Mouse (Mus musculus) CH12.LX (cell line): Measurements from ENCODE around the gene Med29.

Experiments used
- CHD1 ChIP-seq: IDR thresholded peaks from 2 replicates; pipeline ENCODE4 v1.6.1; 2012; ENCODE audit warnings: low read depth, low read length, improper control_type of control experiment, inconsistent platforms
- CTCF ChIP-seq, 2 experiments: IDR thresholded peaks in 1 of 2; conservative IDR thresholded peaks in 1 of 2; 2 replicates each; pipeline ENCODE4 v1.5.1; 2011 to 2012; ENCODE audit warnings: low read depth in 2 of 2, low read length in 2 of 2, improper control_type of control experiment in 1 of 2, inconsistent platforms in 1 of 2, mild to moderate bottlenecking in 1 of 2, moderate library complexity in 1 of 2
- EP300 ChIP-seq: IDR thresholded peaks from 2 replicates; pipeline ENCODE4 v1.6.1; 2011; ENCODE audit warnings: low read length, improper control_type of control experiment
- GABPA ChIP-seq: IDR thresholded peaks from 2 replicates; pipeline ENCODE4 v1.6.1; 2012; ENCODE audit warnings: low read depth, low read length, improper control_type of control experiment, inconsistent platforms; ENCODE audit not compliant: insufficient replicate concordance
- MAZ ChIP-seq: IDR thresholded peaks from 2 replicates; pipeline ENCODE4 v1.6.1; 2012; ENCODE audit warnings: low read depth, mild to moderate bottlenecking, inconsistent platforms, low read length, improper control_type of control experiment, moderate library complexity
- POLR2A ChIP-seq: IDR thresholded peaks from 2 replicates; pipeline ENCODE4 v1.6.1; 2011; ENCODE audit warnings: low read depth, mild to moderate bottlenecking, improper control_type of control experiment, low read length
- ZKSCAN1 ChIP-seq: IDR thresholded peaks from 2 replicates; pipeline ENCODE4 v1.6.1; 2012; ENCODE audit warnings: low read depth, inconsistent platforms, low read length, improper control_type of control experiment, borderline replicate concordance
- ZMIZ1 ChIP-seq: IDR thresholded peaks from 2 replicates; pipeline ENCODE4 v1.6.1; 2012; ENCODE audit warnings: low read depth, mild to moderate bottlenecking, inconsistent platforms, low read length, improper control_type of control experiment

DNA sequence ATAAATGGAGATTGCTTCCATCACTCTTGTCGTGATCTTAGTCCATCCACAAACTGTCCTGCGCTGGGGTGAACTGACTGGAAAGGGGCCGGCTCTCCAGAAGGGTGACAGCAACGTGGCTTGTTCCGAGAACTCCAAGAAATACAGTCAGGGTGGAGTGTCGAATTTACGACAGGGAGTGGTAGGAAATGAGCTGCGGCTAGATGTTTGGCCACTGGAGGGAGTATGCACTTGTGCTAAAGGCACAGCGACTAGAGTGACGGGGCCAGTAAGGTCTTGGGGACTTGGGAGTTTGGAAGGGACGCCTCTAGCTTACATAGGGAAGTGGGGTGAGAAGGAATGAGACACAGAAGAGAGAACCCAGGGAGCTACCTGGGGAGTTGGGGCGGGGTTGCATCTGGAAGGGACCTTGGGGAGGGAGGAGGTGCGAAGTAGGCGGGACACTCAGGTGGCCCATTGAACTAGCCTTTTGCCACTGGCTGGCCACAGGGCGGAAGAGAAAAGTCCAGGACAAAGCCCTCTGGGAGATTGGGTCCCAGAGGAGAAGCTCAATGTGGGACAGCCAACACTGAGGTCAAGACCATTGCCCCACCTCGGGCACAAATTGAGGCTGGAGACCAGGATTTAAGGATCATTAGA lies 44.5 kb upstream of the Med29 start, which contains the start of gene Gmfg:
- TF ChIP-seq CTCF (conservative IDR thresholded peaks at IDR 0.05 in 1 of 2, IDR thresholded peaks at IDR 0.05 in 1 of 2; ENCODE audit: low read depth in 2 of 2, low read length in 2 of 2) (peak in 1 of 2 experiments; percentile 91; a peak in 3 of 4 replicates), CHD1 (no peak), POLR2A (0 out of 2 replicates have a peak, but pooled peaks have one; percentile 35), ZKSCAN1 (no peak), EP300 (no peak), MAZ (0 out of 2 replicates have a peak, but pooled peaks have one; percentile 58), ZMIZ1 (no peak), GABPA (no peak)
